ENCODE assay signal across 27 mouse cellular contexts in the genomic region with DNA sequence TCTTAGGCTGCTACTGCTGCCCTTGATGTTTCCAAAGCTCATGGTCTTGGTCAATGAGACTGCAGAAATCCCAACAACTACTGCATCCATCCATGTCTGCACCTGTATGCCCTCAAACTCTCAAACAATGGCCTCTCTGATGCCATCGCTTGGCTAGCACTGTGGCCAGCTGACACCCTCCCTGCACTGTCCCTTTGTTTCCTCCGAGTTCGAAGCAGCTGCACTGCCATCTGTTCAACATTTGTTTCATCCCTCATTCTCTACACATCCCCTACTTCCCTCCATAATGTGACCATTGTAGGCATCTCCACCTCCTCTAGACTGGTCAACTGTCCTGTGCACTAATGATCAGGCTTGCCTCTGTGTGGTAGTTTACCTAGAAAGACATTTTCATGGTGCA.
A peak's percentile ranks its signal among the peaks of the same experiment; 100 is the strongest.
DNase-seq lines count a peak whose midpoint lies in the region; ATAC-seq and TF ChIP-seq lines count a peak whose summit lies in the region.
"Had no signal": no experiment of that assay in that cellular context is flagged by ENCODE, and none has a peak within 500 bp of the region (broad histone marks: within the 10 kb centered on the region; RNA-seq: fewer than 3 reads in every experiment).

No protein-coding gene starts in this region.

- no peak for TF ChIP-seq CTCF in brain, embryonic 14.5 days (IDR thresholded peaks at IDR 0.05; ENCODE audit: borderline replicate concordance, extremely low read depth, insufficient read depth, insufficient read length)

- peak; percentile 48; the same call in 1 of the 2 replicates for ATAC-seq in hindbrain, embryonic 12.5 days (ENCODE audit: low FRiP score)
- no peak for ATAC-seq in hindbrain, embryonic 16.5 days
- ATAC-seq: forebrain, postnatal 0 days; intestine, embryonic 16.5 days; midbrain, embryonic 16.5 days had no signal

- DNase-seq in brain, adult 2 months (ENCODE audit: low read depth, low spot score), result peak; percentile 74
- peak; percentile 21 for DNase-seq in brain, embryonic 14.5 days (ENCODE audit: low read depth)
- DNase-seq in retina, embryonic 14.5 days (ENCODE audit: low spot score), result peak; percentile 25
- DNase-seq in ovary, postnatal 36 days (ENCODE audit: low spot score), result no peak
- DNase-seq in adrenal gland, postnatal 10 days, result no peak
- DNase-seq: B cell, adult 2 months; cerebellum, adult 11 months; cerebellum, adult 9-11 months; forebrain, postnatal 0 days; gastrocnemius, postnatal 14 days; heart, postnatal 14 days; kidney, adult 8-10 months; kidney, postnatal 10 days; lung, embryonic 14.5 days; lung, postnatal 14 days; right cerebral cortex, postnatal 14 days; thymus, postnatal 14 days had no signal

- H3K27ac ChIP-seq in hindbrain, embryonic 12.5 days, result no peak overlapping the region
- H3K27ac ChIP-seq in hindbrain, embryonic 16.5 days (ENCODE audit: low read depth, low read length), result no peak overlapping the region
- H3K27ac ChIP-seq: embryonic facial prominence, embryonic 13.5 days; forebrain, embryonic 10.5 days; hindbrain, embryonic 15.5 days; limb, embryonic 12.5 days; liver, embryonic 15.5 days had no signal

- no peaks in the 10 kb centered on the region for H3K27me3 ChIP-seq in hindbrain, embryonic 12.5 days
- H3K27me3 ChIP-seq in hindbrain, embryonic 16.5 days (replicated peaks; ENCODE audit: control insufficient read depth, insufficient read depth, low read length), result no peaks in the 10 kb centered on the region
- H3K27me3 ChIP-seq: embryonic facial prominence, embryonic 13.5 days; hindbrain, embryonic 15.5 days; limb, embryonic 12.5 days; liver, embryonic 15.5 days had no signal

- H3K36me3 ChIP-seq in hindbrain, embryonic 12.5 days, result no peaks in the 10 kb centered on the region
- no peaks in the 10 kb centered on the region for H3K36me3 ChIP-seq in hindbrain, embryonic 16.5 days (ENCODE audit: control insufficient read depth, insufficient read depth, low read length)
- H3K36me3 ChIP-seq: embryonic facial prominence, embryonic 13.5 days; forebrain, embryonic 10.5 days; hindbrain, embryonic 15.5 days; limb, embryonic 12.5 days; liver, embryonic 15.5 days had no signal

- no peaks in the 10 kb centered on the region for H3K4me1 ChIP-seq in hindbrain, embryonic 12.5 days
- H3K4me1 ChIP-seq in hindbrain, embryonic 16.5 days (ENCODE audit: control insufficient read depth, insufficient read depth, low read depth, low read length), result no peaks in the 10 kb centered on the region
- H3K4me1 ChIP-seq: embryonic facial prominence, embryonic 13.5 days; forebrain, embryonic 10.5 days; hindbrain, embryonic 15.5 days; limb, embryonic 12.5 days; liver, embryonic 15.5 days had no signal

- 54% methylated on average over 3 of the region's 3 CpGs for WGBS in hindbrain, embryonic 12.5 days
- 48% methylated on average over 3 of the region's 3 CpGs for WGBS in hindbrain, embryonic 16.5 days

- no peak overlapping the region for H3K4me2 ChIP-seq in hindbrain, embryonic 12.5 days (replicated peaks)
- no peak overlapping the region for H3K4me2 ChIP-seq in hindbrain, embryonic 16.5 days (ENCODE audit: low read length)
- H3K4me2 ChIP-seq: embryonic facial prominence, embryonic 13.5 days; hindbrain, embryonic 15.5 days; limb, embryonic 12.5 days; liver, embryonic 15.5 days; lung, embryonic 14.5 days; midbrain, embryonic 11.5 days had no signal

- TF ChIP-seq POLR2A in brain, embryonic 14.5 days (IDR thresholded peaks at IDR 0.05; ENCODE audit: borderline replicate concordance, extremely low read depth, insufficient read depth, insufficient read length, poor library complexity, severe bottlenecking), result no peak

- H3K9me3 ChIP-seq in hindbrain, embryonic 12.5 days (replicated peaks), result no peaks in the 10 kb centered on the region
- 0 out of 2 replicates have a peak, but pooled peaks cover 2% of the 10 kb centered on the region for H3K9me3 ChIP-seq in hindbrain, embryonic 16.5 days (ENCODE audit: control insufficient read depth, low read length)
- H3K9me3 ChIP-seq: embryonic facial prominence, embryonic 13.5 days; forebrain, embryonic 10.5 days; hindbrain, embryonic 15.5 days; limb, embryonic 12.5 days; liver, embryonic 15.5 days had no signal

- H3K9ac ChIP-seq in hindbrain, embryonic 12.5 days, result no peak overlapping the region
- no peak overlapping the region for H3K9ac ChIP-seq in hindbrain, embryonic 16.5 days (ENCODE audit: low read depth, low read length)
- H3K9ac ChIP-seq: embryonic facial prominence, embryonic 13.5 days; forebrain, postnatal 0 days; hindbrain, embryonic 15.5 days; limb, embryonic 12.5 days; liver, embryonic 15.5 days; lung, embryonic 14.5 days had no signal

- no peak overlapping the region for H3K4me3 ChIP-seq in hindbrain, embryonic 12.5 days
- H3K4me3 ChIP-seq in hindbrain, embryonic 16.5 days (ENCODE audit: low read length), result no peak overlapping the region
- H3K4me3 ChIP-seq: embryonic facial prominence, embryonic 13.5 days; forebrain, embryonic 10.5 days; hindbrain, embryonic 15.5 days; limb, embryonic 12.5 days; liver, embryonic 15.5 days had no signal

Comparison
In these comparisons a context has a peak if more than half of its experiments do, and no peak if none do; other contexts are left out.
1. DNase-seq: peak in brain, adult 2 months (single experiment), brain, embryonic 14.5 days (single experiment) and retina, embryonic 14.5 days (single experiment); none in ovary, postnatal 36 days (single experiment) and adrenal gland, postnatal 10 days (single experiment).